Mouse (Mus musculus) kidney, postnatal 36 days (tissue): ENCODE results near the gene Necap2.

Experiments used
- DNase-seq, 2 experiments: peaks; one replicate each; pipeline ENCODE4 v3.0.0; 2021 to 2022; ENCODE audit warnings: mixed read lengths in 2 of 2

The Necap2 gene

GRCm38 (mm10) chr4:141030541-141031206 lies 47.5 kb downstream of the Necap2 start:
- DNase-seq: no peak

DNA sequence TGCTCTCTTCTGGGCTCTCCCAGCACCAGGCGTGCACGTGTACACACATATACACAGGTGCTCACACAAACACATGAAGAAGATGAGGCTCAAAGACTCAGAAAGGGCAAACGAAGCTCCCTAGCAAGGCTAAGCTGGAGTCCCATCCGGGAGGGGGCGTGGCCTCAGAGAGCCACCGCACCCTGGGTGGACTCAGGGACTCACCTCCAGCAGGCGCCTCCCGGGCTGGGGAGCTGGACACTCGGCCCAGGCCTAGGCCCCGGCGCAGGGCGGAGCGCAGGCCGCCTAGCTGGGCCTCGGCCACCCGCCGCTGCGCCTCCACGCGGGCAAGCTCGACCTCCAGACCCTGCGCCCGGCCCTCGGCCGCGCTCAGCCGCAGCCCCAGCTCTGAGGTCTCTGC lies 53.2 kb downstream of the Necap2 start:
- DNase-seq: no peak

- DNase-seq: no peak
Observed at GRCm38 (mm10) chr4:141024052-141024451, 54.1 kb downstream of the Necap2 start.

DNA sequence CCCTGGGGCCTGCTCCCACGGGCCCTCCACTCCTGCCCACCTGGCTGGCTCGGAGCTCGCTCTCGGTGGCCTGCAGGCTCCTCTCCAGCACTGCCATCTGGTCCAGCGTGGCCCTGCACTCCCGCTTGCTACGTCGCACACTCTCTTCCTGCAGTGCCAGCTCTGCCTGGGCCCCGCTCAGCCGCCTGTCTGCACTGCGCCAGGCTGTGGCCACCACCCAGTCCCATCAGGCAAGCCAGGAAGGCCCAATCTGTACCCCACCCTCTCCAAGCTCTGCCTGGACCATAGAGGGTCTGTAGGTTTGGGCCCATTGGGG lies 56.6 kb downstream of the Necap2 start:
- no peak for DNase-seq

DNA sequence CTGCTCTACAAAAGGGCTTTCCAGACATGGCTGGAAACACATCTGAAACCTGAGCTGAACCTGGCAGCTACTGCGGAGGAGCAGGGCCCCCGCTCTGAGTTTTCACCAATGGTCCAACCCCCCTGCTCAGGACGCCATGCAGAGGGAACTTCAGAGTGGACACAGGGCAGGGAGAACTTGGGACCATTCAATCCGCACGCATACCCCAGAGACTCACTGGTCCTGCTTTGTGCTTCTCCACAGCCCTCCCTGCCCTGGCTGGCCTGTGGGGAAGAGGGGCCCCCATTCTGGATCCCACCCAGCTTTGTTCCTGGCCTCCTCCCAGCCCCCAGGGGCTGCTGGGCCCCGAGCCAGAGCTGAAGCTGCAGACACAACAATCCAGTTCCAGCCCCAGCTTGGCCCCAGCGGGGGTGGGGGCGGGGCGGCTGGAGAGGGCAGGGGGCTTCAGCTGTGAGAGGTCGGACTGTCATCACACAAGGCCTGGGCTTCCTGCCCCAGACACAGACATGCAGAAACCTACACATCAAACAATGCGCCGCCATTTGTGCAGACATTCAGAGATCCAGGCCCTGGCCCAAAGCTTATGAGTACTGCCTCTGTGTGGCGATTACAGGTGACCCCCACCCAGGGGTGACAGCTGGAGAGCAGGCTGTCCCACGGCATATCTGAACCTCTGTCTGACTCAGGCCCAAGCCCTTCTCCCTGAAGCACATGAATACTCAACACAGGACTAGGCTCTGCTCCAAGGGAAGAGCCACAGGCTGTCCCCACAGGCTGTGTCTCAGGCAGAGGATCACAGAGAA lies 57.1 kb downstream of the Necap2 start:
- no peak for DNase-seq

- no peak for DNase-seq
Observed at GRCm38 (mm10) chr4:141020220-141020619, 57.9 kb downstream of the Necap2 start.

GRCm38 (mm10) chr4:141017657-141018436 lies 60.3 kb downstream of the Necap2 start:
- no peak for DNase-seq
